Mouse (Mus musculus): Measurements from ENCODE around the gene Gm10471. TPM values are rescaled to one million over a fixed set of nuclear protein-coding genes. Genes with fewer than 3 reads are reported as not detected.
"Not testable (repeated sequence)": the region's sequence is repeated elsewhere in the genome, so short reads cannot be mapped to it uniquely, and the experiment has no call there.

The Gm10471 gene
- total RNA-seq (2014; fragmentation: Nextera tagmentation) (not detected in 2 replicates), total RNA-seq (2017) (not detected in 2 replicates)

DNA sequence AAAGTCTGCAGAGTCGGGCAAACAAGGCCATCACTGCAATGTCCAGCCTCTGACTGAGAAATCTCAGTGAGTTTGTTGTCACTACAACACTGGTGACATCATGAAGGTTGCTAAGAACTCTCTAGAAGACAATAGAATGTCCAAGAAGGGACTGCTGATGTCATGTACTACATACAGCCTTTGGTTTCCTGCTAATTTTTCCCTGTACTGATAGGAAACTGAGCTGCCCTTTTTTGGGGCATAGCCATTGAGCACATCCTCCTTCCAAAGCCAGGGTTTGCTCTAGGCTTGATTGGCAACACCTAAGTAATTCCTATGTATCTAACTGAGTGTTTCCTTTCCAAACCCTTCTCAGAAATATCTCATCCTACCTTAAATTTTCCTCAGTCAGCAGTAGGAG lies at the start of gene Gm10471:
Gene Gm10471, minus strand, starts transcription at position 101 of the 400 bp plus-strand sequence.
- ATAC-seq (replicated peaks; ENCODE audit: poor library complexity, severe bottlenecking) = not testable (repeated sequence)

DNA sequence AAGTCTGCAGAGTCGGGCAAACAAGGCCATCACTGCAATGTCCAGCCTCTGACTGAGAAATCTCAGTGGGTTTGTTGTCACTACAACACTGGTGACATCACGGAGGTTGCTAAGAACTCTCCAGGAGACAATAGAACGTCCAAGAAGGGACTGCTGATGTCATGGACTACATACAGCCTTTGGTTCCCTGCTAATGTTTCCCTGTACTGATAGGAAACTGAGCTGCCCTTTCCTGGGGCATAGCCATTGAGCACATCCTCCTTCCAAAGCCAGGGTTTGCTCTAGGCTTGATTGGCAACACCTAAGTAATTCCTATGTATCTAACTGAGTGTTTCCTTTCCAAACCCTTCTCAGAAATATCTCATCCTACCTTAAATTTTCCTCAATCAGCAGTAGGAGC lies 32.2 kb upstream of the Gm10471 start, which contains the start of gene Gm10220:
Gene Gm10220, minus strand, starts transcription at position 101 of the 400 bp plus-strand sequence.
- ATAC-seq (replicated peaks; ENCODE audit: poor library complexity, severe bottlenecking) = not testable (repeated sequence)

DNA sequence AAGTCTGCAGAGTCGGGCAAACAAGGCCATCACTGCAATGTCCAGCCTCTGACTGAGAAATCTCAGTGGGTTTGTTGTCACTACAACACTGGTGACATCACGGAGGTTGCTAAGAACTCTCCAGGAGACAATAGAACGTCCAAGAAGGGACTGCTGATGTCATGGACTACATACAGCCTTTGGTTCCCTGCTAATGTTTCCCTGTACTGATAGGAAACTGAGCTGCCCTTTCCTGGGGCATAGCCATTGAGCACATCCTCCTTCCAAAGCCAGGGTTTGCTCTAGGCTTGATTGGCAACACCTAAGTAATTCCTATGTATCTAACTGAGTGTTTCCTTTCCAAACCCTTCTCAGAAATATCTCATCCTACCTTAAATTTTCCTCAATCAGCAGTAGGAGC lies 16.2 kb upstream of the Gm10471 start, which contains the start of gene 5031410I06Rik:
Gene 5031410I06Rik, minus strand, starts transcription at position 101 of the 400 bp plus-strand sequence.
- not testable (repeated sequence) for ATAC-seq (replicated peaks; ENCODE audit: poor library complexity, severe bottlenecking)

DNA sequence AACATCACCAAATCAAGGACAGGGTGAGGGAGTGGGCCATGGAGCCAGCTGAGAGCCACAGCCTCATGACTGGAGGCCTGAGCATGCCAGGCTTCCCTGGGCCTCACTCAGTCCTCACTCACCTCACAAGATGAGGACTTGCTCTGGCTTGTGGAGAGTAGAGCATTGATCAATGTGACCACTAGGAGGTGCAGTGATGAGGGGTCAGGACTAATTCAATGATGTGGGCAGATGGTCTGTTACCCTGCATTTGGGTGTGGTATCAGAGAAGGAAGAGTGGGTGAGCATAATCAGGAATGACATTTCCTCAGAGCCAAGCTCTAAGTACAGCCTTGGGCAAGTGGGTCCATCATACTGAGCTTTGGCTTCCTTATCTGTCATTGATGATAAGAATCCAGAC lies 10.1 kb downstream of the Gm10471 start:
- not testable (repeated sequence) for ATAC-seq (replicated peaks; ENCODE audit: poor library complexity, severe bottlenecking)

DNA sequence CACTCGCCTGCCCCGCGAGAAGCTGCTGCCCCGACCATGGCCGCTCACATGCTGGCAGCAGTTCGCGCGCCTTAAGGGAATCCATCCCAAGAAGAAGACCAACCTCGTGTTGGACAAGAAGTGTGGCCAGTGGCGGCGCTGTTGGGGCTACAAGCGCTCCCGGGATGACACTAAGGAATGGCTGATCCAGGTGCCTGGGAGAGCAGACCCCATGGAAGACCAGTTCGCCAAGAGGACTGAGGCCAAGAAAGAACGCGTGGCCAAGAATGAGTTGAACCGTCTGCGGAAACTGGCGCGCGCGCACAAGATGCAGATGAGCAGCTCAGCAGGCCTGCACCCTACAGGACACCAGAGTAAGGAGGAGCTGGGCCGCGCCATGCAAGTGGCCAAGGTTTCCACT lies 18.4 kb downstream of the Gm10471 start:
- ATAC-seq (replicated peaks; ENCODE audit: poor library complexity, severe bottlenecking) = no peak

DNA sequence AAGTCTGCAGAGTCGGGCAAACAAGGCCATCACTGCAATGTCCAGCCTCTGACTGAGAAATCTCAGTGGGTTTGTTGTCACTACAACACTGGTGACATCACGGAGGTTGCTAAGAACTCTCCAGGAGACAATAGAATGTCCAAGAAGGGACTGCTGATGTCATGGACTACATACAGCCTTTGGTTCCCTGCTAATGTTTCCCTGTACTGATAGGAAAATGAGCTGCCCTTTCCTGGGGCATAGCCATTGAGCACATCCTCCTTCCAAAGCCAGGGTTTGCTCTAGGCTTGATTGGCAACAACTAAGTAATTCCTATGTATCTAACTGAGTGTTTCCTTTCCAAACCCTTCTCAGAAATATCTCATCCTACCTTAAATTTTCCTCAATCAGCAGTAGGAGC lies 30.6 kb downstream of the Gm10471 start, which contains the start of gene Gm7347:
Gene Gm7347, minus strand, starts transcription at position 101 of the 400 bp plus-strand sequence.
- not testable (repeated sequence) for ATAC-seq (replicated peaks; ENCODE audit: poor library complexity, severe bottlenecking)

DNA sequence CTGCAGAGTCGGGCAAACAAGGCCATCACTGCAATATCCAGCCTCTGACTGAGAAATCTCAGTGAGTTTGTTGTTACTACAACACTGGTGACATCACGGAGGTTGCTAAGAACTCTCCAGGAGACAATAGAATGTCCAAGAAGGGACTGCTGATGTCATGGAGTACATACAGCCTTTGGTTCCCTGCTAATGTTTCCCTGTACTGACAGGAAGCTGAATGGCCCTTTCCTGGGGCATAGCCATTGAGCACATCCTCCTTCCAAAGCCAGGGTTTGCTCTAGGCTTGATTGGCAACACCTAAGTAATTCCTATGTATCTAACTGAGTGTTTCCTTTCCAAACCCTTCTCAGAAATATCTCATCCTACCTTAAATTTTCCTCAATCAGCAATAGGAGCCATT lies 49.6 kb downstream of the Gm10471 start, which contains the start of gene Speer4a:
Gene Speer4a, minus strand, starts transcription at position 101 of the 400 bp plus-strand sequence.
- not testable (repeated sequence) for ATAC-seq (replicated peaks; ENCODE audit: poor library complexity, severe bottlenecking)

Other genes with a start within 250 kb of the Gm10471 start
- gene Gm21663, start 146.9 kb downstream of the Gm10471 start, total RNA-seq (2014; fragmentation: Nextera tagmentation) = not detected in 2 replicates
- not detected in 2 replicates for gene Gm21663, start 146.9 kb downstream of the Gm10471 start, total RNA-seq (2017)
- gene Gm21671, start 134.9 kb downstream of the Gm10471 start, total RNA-seq (2014; fragmentation: Nextera tagmentation) = not detected in 2 replicates
- not detected in 2 replicates for gene Gm21671, start 134.9 kb downstream of the Gm10471 start, total RNA-seq (2017)
- not detected in 2 replicates for gene Gm21680, start 116.6 kb downstream of the Gm10471 start, total RNA-seq (2014; fragmentation: Nextera tagmentation)
- not detected in 2 replicates for gene Gm21680, start 116.6 kb downstream of the Gm10471 start, total RNA-seq (2017)
- gene Gm21698, start 100.6 kb downstream of the Gm10471 start, total RNA-seq (2014; fragmentation: Nextera tagmentation) = not detected in 2 replicates
- not detected in 2 replicates for gene Gm21698, start 100.6 kb downstream of the Gm10471 start, total RNA-seq (2017)
- gene Gm1979, start 84.5 kb downstream of the Gm10471 start, total RNA-seq (2014; fragmentation: Nextera tagmentation) = not detected in 2 replicates
- not detected in 2 replicates for gene Gm1979, start 84.5 kb downstream of the Gm10471 start, total RNA-seq (2017)
- not detected in 2 replicates for gene Gm5862, start 66.4 kb downstream of the Gm10471 start, total RNA-seq (2014; fragmentation: Nextera tagmentation)
- not detected in 2 replicates for gene Gm5862, start 66.4 kb downstream of the Gm10471 start, total RNA-seq (2017)
- gene Speer4a, start 49.7 kb downstream of the Gm10471 start, total RNA-seq (2014; fragmentation: Nextera tagmentation) = not detected in 2 replicates
- gene Speer4a, start 49.7 kb downstream of the Gm10471 start, total RNA-seq (2017) = not detected in 2 replicates
- not detected in 2 replicates for gene Gm7347, start 30.7 kb downstream of the Gm10471 start, total RNA-seq (2014; fragmentation: Nextera tagmentation)
- gene Gm7347, start 30.7 kb downstream of the Gm10471 start, total RNA-seq (2017) = not detected in 2 replicates
- not detected in 2 replicates for gene 5031410I06Rik, start 16.1 kb upstream of the Gm10471 start, total RNA-seq (2014; fragmentation: Nextera tagmentation)
- not detected in 2 replicates for gene 5031410I06Rik, start 16.1 kb upstream of the Gm10471 start, total RNA-seq (2017)
- not detected in 2 replicates for gene Gm10220, start 32.1 kb upstream of the Gm10471 start, total RNA-seq (2014; fragmentation: Nextera tagmentation)
- not detected in 2 replicates for gene Gm10220, start 32.1 kb upstream of the Gm10471 start, total RNA-seq (2017)
- gene Gm7361, start 168.4 kb upstream of the Gm10471 start, total RNA-seq (2014; fragmentation: Nextera tagmentation) = not detected in 2 replicates
- gene Gm7361, start 168.4 kb upstream of the Gm10471 start, total RNA-seq (2017) = not detected in 2 replicates

Data from granulocyte monocyte progenitor cell, adult 5-6 weeks (primary cell).